Mouse (Mus musculus) layer of hippocampus, postnatal 25 days (tissue): Measurements from ENCODE around the gene Zfp760. TPM values are rescaled to one million over a fixed set of nuclear protein-coding genes. Genes with fewer than 3 reads are reported as not detected.

Source experiments
- total RNA-seq, 2 experiments: library from RNA; stranded (reverse); gene quantifications; 2 replicates each; pipeline ENCODE4 v1.2.3; 2021

Zfp760 gene
- total RNA-seq, 2 experiments from 2014 or later: 7.1 to 7.8 TPM

Other genes starting within 250 kb of the Zfp760 start
- gene Zfp53, start 218.7 kb upstream of the Zfp760 start, total RNA-seq: 1 to 10 TPM; 4.2 TPM
- gene Zfp52, start 172.2 kb upstream of the Zfp760 start, total RNA-seq: 1 to 10 TPM; 6.0 to 6.7 TPM
- 10 to 100 TPM; 11.8 to 13.0 TPM for gene Zfp948, start 140.7 kb upstream of the Zfp760 start, total RNA-seq
- 1 to 10 TPM; 8.9 to 9.8 TPM for gene Zfp983, start 57.1 kb upstream of the Zfp760 start, total RNA-seq
- gene Gm10226, start 15.9 kb upstream of the Zfp760 start, total RNA-seq: 1 to 10 TPM; 6.5 to 10.0 TPM
- 1 to 10 TPM; 3.9 TPM for gene Zfp229, start 23.1 kb downstream of the Zfp760 start, total RNA-seq
- gene Zfp820, start 138.0 kb downstream of the Zfp760 start, total RNA-seq: under 1 TPM; 0.71 to 0.82 TPM
- 1 to 10 TPM; 3.4 to 4.7 TPM for gene Zfp995, start 202.2 kb downstream of the Zfp760 start, total RNA-seq